Mouse (Mus musculus): Measurements from ENCODE around the gene Atg16l2. TPM values are rescaled to one million over a fixed set of nuclear protein-coding genes. Genes with fewer than 3 reads are reported as not detected.

The Atg16l2 gene
- polyA plus RNA-seq, 1 experiment: 0.17 TPM

DNA sequence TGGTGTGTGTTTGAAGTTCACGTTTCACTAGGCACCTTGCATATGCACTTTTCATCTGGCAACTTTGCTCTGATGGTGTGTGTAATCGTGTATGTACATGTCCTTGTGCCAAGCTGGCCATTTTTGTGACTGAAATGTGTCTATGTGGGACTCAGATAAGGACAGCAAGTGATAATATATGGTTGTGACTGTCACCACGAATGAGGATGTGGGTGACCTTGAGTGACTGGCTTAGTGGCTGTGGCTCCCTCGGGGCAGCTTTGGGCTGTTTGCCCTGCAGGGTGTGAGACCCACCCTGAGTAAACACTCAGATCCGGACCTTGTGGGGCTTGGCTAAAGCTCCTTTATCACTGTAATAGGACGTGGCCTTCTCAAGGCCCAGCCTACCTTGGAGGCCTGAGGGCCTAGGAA is 14.5 kb upstream of the Atg16l2 start:
- Histone ChIP-seq H3K36me3 (ENCODE audit: control insufficient read depth) (no peaks in the 10 kb centered on the region), H3K4me3 (replicated peaks) (peak overlapping the region; percentile 7), H3K4me1 (ENCODE audit: control insufficient read depth) (peaks cover 89% of the 10 kb centered on the region), H3K27me3 (ENCODE audit: control insufficient read depth) (peaks cover 4% of the 10 kb centered on the region), H3K9me3 (ENCODE audit: control insufficient read depth, low read length) (no peaks in the 10 kb centered on the region)
- TF ChIP-seq GATA1 (IDR thresholded peaks at IDR 0.05; ENCODE audit: low read length) (peak; percentile 49; the same call in 1 of the 2 replicates), TAL1 (IDR thresholded peaks at IDR 0.05; ENCODE audit: low read length) (peak; percentile 53; the same call in 2 of the 3 replicates)

DNA sequence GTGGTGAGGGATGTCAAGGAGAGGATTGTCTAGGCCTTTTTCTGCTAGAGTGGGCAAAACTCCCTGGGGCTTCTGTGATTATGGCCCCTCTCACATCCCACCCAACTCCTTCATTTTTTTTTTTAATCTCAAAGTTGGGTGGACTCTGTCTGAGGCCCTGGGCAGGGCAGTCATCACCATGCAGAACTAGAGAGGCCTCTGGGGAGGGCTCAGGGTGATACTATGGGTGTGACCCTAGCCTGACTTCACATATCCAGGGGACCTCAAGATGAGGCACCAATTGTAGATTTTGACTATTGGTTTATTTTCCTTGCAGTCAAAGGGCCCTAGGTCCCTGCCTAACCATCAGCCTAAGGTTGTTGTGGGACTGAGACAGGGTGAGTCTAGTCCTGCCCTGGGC is 13.6 kb upstream of the Atg16l2 start:
- peak overlapping the region; percentile 35 for H3K4me3 ChIP-seq (replicated peaks)
- H3K4me1 ChIP-seq (ENCODE audit: control insufficient read depth): peaks cover 90% of the 10 kb centered on the region
- H3K36me3 ChIP-seq (ENCODE audit: control insufficient read depth): no peaks in the 10 kb centered on the region
- TF ChIP-seq GATA1 (IDR thresholded peaks at IDR 0.05; ENCODE audit: low read length) (no peak), TAL1 (IDR thresholded peaks at IDR 0.05; ENCODE audit: low read length) (no peak)
- H3K9me3 ChIP-seq (ENCODE audit: control insufficient read depth, low read length): no peaks in the 10 kb centered on the region
- H3K27me3 ChIP-seq (ENCODE audit: control insufficient read depth): no peaks in the 10 kb centered on the region

DNA sequence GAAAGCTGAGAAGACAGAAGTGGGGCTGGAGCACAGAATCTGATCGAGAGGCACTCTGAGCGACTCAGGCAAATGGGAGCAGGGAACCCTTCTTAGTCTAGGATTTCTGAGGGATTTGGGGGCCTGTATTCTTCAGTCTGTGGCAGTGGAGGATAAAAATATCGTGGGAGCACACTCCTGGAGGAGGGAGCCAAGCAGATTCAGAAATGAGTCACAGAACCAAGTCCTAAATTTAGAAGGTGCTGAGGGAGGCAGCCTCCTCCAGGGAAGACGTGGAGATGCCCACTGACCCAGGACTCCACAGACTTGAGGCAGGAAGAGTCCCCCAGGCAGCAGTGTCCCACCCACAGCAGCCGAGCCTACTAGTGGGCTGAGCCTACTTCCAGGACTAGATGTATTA is 12.3 kb upstream of the Atg16l2 start:
- Histone ChIP-seq H3K4me3 (replicated peaks) (no peak overlapping the region), H3K9me3 (ENCODE audit: control insufficient read depth, low read length) (no peaks in the 10 kb centered on the region), H3K27me3 (ENCODE audit: control insufficient read depth) (no peaks in the 10 kb centered on the region), H3K4me1 (ENCODE audit: control insufficient read depth) (peaks cover 89% of the 10 kb centered on the region), H3K36me3 (ENCODE audit: control insufficient read depth) (no peaks in the 10 kb centered on the region)
- TF ChIP-seq TAL1 (IDR thresholded peaks at IDR 0.05; ENCODE audit: low read length) (no peak), GATA1 (IDR thresholded peaks at IDR 0.05; ENCODE audit: low read length) (no peak)

GRCm38 (mm10) chr7:101313033-101313432 is 11.0 kb upstream of the Atg16l2 start:
- Histone ChIP-seq H3K4me1 (ENCODE audit: control insufficient read depth) (peaks cover 75% of the 10 kb centered on the region), H3K4me3 (replicated peaks) (no peak overlapping the region), H3K9me3 (ENCODE audit: control insufficient read depth, low read length) (no peaks in the 10 kb centered on the region), H3K27me3 (ENCODE audit: control insufficient read depth) (no peaks in the 10 kb centered on the region), H3K36me3 (ENCODE audit: control insufficient read depth) (no peaks in the 10 kb centered on the region)
- no peak for TF ChIP-seq TAL1 (IDR thresholded peaks at IDR 0.05; ENCODE audit: low read length)

DNA sequence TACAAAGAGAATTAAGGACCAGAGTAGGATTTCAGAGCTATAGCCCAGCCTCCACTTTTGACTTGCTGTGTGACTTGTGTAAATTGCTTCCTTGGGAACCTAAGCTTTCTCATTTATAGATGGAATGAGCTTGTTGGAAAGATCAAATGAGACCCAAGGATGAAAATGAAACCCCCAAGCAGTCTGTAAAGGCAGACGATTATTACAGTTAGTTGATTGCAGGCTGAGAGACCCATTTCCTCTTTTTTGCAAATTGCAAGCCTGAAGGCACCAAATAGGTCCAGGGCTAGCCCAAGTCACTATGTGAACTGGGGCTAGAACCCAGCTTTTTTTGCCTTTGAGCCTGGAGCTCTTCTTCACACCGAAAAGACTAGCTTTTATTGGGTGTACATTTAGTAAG is 9.0 kb upstream of the Atg16l2 start:
- peaks cover 56% of the 10 kb centered on the region for H3K4me1 ChIP-seq (ENCODE audit: control insufficient read depth)

DNA sequence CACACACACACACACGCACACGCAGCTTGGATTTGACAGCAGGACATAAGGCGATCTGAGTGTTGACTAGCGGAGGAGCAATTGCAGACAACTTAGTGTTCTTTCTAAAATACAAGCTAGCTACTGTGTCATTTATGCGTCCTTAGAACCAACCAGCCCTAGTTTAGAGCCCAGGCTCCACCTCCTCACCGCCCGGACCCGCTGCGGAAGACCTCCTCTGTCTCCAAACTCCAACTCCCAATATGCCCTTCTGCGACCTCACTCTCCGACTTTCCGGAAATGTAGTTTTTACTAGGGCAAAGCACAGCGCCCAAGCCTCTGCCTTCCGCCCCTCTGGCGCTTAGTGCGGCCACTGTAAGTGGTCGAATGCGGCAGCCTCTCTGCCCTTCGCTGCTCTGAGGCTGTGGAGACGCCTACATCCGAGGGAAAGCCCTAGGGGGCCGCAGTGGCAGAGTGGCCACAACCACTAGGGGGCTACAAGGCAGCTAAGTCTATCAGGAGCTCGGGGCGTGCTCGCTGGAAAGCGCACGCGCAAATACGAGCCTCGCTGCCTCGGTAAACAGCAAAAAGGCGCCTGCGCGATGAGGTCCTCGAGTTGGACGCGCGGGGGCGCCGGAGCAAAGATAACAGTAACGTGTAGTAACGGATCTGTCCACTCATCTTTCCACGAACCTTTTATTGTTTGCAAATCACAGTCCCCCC is 8.4 kb upstream of the Atg16l2 start:
- peaks cover 50% of the 10 kb centered on the region for H3K4me1 ChIP-seq (ENCODE audit: control insufficient read depth)
- H3K36me3 ChIP-seq (ENCODE audit: control insufficient read depth): no peaks in the 10 kb centered on the region
- H3K27me3 ChIP-seq (ENCODE audit: control insufficient read depth): no peaks in the 10 kb centered on the region

More for the DNA sequence above, 9.0 kb upstream of the Atg16l2 start:
- H3K9me3 ChIP-seq (ENCODE audit: control insufficient read depth, low read length): no peaks in the 10 kb centered on the region
- TF ChIP-seq TAL1 (IDR thresholded peaks at IDR 0.05; ENCODE audit: low read length): no peak
- TF ChIP-seq GATA1 (IDR thresholded peaks at IDR 0.05; ENCODE audit: low read length): no peak
- no peaks in the 10 kb centered on the region for H3K36me3 ChIP-seq (ENCODE audit: control insufficient read depth)
- H3K27me3 ChIP-seq (ENCODE audit: control insufficient read depth): no peaks in the 10 kb centered on the region
- peak overlapping the region; percentile 76 for H3K4me3 ChIP-seq (replicated peaks)

GRCm38 (mm10) chr7:101309985-101310326 is 7.9 kb upstream of the Atg16l2 start:
- Histone ChIP-seq H3K9me3 (ENCODE audit: control insufficient read depth, low read length) (no peaks in the 10 kb centered on the region), H3K36me3 (ENCODE audit: control insufficient read depth) (no peaks in the 10 kb centered on the region), H3K27me3 (ENCODE audit: control insufficient read depth) (no peaks in the 10 kb centered on the region), H3K4me3 (replicated peaks) (peak overlapping the region; percentile 76), H3K4me1 (ENCODE audit: control insufficient read depth) (peaks cover 45% of the 10 kb centered on the region)
- TF ChIP-seq GATA1 (IDR thresholded peaks at IDR 0.05; ENCODE audit: low read length) (no peak), TAL1 (IDR thresholded peaks at IDR 0.05; ENCODE audit: low read length) (no peak)

More for the DNA sequence above, 8.4 kb upstream of the Atg16l2 start:
- H3K4me3 ChIP-seq (replicated peaks): peak overlapping the region; percentile 76
- no peak for TF ChIP-seq TAL1 (IDR thresholded peaks at IDR 0.05; ENCODE audit: low read length)
- TF ChIP-seq GATA1 (IDR thresholded peaks at IDR 0.05; ENCODE audit: low read length): peak; percentile 46
- no peaks in the 10 kb centered on the region for H3K9me3 ChIP-seq (ENCODE audit: control insufficient read depth, low read length)

GRCm38 (mm10) chr7:101306841-101307240 is 4.8 kb upstream of the Atg16l2 start:
- peaks cover 32% of the 10 kb centered on the region for H3K4me1 ChIP-seq (ENCODE audit: control insufficient read depth)
- H3K9me3 ChIP-seq (ENCODE audit: control insufficient read depth, low read length): no peaks in the 10 kb centered on the region
- H3K36me3 ChIP-seq (ENCODE audit: control insufficient read depth): no peaks in the 10 kb centered on the region
- TF ChIP-seq TAL1 (IDR thresholded peaks at IDR 0.05; ENCODE audit: low read length) (no peak), GATA1 (IDR thresholded peaks at IDR 0.05; ENCODE audit: low read length) (no peak)
- peaks cover 2% of the 10 kb centered on the region for H3K27me3 ChIP-seq (ENCODE audit: control insufficient read depth)
- no peak overlapping the region for H3K4me3 ChIP-seq (replicated peaks)

DNA sequence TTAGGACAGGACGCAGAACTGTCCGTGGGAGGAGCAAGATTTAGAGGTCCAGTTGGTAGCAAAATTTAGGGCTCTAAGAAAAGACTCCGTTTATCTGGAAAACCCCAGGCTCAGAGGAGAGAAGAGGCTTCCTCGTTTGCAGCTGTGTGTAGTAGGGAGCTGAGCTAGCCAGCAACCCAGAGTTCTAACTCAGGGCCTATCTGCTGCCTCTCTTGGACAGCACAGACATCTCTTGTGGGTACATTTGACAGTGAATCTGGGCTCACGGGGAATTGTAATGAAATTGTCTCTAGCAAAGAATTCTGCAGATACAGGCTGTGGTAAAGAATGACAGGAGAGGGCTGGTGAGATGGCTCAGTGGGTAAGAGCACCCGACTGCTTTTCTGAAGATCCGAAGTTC is 640 bp upstream of the Atg16l2 start:
- peaks cover 19% of the 10 kb centered on the region for H3K4me1 ChIP-seq (ENCODE audit: control insufficient read depth)
- no peaks in the 10 kb centered on the region for H3K9me3 ChIP-seq (ENCODE audit: control insufficient read depth, low read length)
- H3K36me3 ChIP-seq (ENCODE audit: control insufficient read depth): no peaks in the 10 kb centered on the region
- H3K27me3 ChIP-seq (ENCODE audit: control insufficient read depth): peaks cover 32% of the 10 kb centered on the region
- no peak for TF ChIP-seq TAL1 (IDR thresholded peaks at IDR 0.05; ENCODE audit: low read length)
- no peak for TF ChIP-seq GATA1 (IDR thresholded peaks at IDR 0.05; ENCODE audit: low read length)
- H3K4me3 ChIP-seq (replicated peaks): peak overlapping the region; percentile 67
